Mouse (Mus musculus) liver, postnatal 0 days (tissue): ENCODE measurements around the gene Gm44502. TPM values are rescaled to one million over a fixed set of nuclear protein-coding genes. Genes with fewer than 3 reads are reported as not detected.
A peak's percentile ranks its signal among the peaks of the same experiment; 100 is the strongest.

Experiments
- ATAC-seq: fragments of 200-750 bp; cut with Nextera tagmentation; 2 replicates; pipeline ENCODE4 v1.8.0; 2017; ENCODE audit warnings: mild to moderate bottlenecking, moderate library complexity
- DNase-seq: peaks from one replicate; pipeline ENCODE4 v3.0.0-alpha.2; 2016
- H3K27ac ChIP-seq: fragments of 300-500 bp; sonication (generic); 2 replicates; pipeline ENCODE4 v1.5.1; 2014; ENCODE audit warnings: antibody characterized with exemption, moderate library complexity, mild to moderate bottlenecking, low read depth
- H3K27me3 ChIP-seq: fragments of 300-500 bp; sonication (generic); 2 replicates; pipeline ENCODE4 v1.6.1; 2014; ENCODE audit warnings: low read length, control low read depth, mixed read lengths; ENCODE audit not compliant: insufficient read depth
- H3K36me3 ChIP-seq: fragments of 300-500 bp; sonication (generic); replicated peaks from 2 replicates; pipeline ENCODE4 v1.6.1; 2014; ENCODE audit warnings: mild to moderate bottlenecking, control low read depth, low read length, moderate library complexity, mixed read lengths; ENCODE audit not compliant: insufficient read depth
- H3K4me1 ChIP-seq: fragments of 300-500 bp; sonication (generic); 2 replicates; pipeline ENCODE4 v1.6.1; 2014; ENCODE audit warnings: antibody characterized with exemption, mild to moderate bottlenecking, control low read depth; ENCODE audit not compliant: insufficient read depth
- H3K4me2 ChIP-seq: fragments of 300-500 bp; sonication (generic); 2 replicates; pipeline ENCODE4 v1.6.1; 2014; ENCODE audit warnings: low read depth, mild to moderate bottlenecking, low read length, moderate library complexity, mixed read lengths
- H3K4me3 ChIP-seq: fragments of 300-500 bp; sonication (generic); 2 replicates; pipeline ENCODE4 v1.5.1; 2014; ENCODE audit warnings: low read depth, low read length
- H3K9ac ChIP-seq: fragments of 300-500 bp; sonication (generic); replicated peaks from 2 replicates; pipeline ENCODE4 v1.6.1; 2014; ENCODE audit warnings: mild to moderate bottlenecking, moderate library complexity
- H3K9me3 ChIP-seq: fragments of 300-500 bp; sonication (generic); 2 replicates; pipeline ENCODE4 v1.6.1; 2016; ENCODE audit warnings: mild to moderate bottlenecking, control low read depth, low read length, mixed read lengths
- CTCF ChIP-seq: sonication (generic); IDR thresholded peaks from 2 replicates; pipeline ENCODE4 v1.5.1; 2016; ENCODE audit warnings: antibody characterized with exemption, low read depth
- EP300 ChIP-seq: IDR thresholded peaks from 2 replicates; pipeline ENCODE4 v1.6.1; 2016; ENCODE audit warnings: antibody characterized with exemption, low read depth, mild to moderate bottlenecking
- WGBS: fragments of 180-500 bp; shearing (Covaris S2); extraction: QIAGEN DNeasy Blood & Tissue Kit; methylation state at CpG from one replicate; pipeline ENCODE4 v1.1.7; 2014; ENCODE audit not compliant: insufficient replicate concordance; 5-methylcytosine and 5-hydroxymethylcytosine counted together
- polyA plus RNA-seq: library from polyadenylated mRNA; unstranded; fragments of >200 nt; fragmentation: Nextera tagmentation; extraction: Ambion mirVana; gene quantifications from 2 replicates; pipeline ENCODE4 v1.2.1, GENCODE M21; 2015

Gm44502 gene
- polyA plus RNA-seq, 1 experiment from 2014 or later = not detected

DNA sequence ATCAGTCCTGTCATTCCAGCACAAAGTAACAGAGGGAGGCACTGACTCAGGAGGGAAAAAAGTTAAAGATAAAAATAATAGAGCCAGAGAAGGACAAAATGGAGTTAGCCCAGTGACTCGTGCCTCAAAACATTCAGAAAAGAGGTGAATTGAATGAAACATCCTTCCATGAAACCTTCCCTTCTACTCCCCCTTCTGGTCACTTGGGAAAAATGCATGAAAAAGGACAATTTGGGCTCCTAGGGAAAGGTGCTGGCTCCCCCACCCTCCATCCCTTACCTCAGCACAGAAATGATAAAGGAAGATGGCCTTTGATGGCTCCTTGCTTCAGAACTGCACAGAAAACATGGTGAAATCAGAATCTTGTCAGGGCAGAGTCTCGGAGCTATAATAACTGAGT lies 39.1 kb upstream of the Gm44502 start:
- 33% methylated on average over 2 of the region's 2 CpGs for WGBS
- ATAC-seq (no peak), DNase-seq (no peak)
- no peaks in the 10 kb centered on the region for H3K27me3 ChIP-seq
- H3K4me2 ChIP-seq = no peak overlapping the region
- no peaks in the 10 kb centered on the region for H3K9me3 ChIP-seq
- no peak overlapping the region for H3K4me3 ChIP-seq
- no peak overlapping the region for H3K27ac ChIP-seq
- H3K9ac ChIP-seq = no peak overlapping the region
- H3K4me1 ChIP-seq = no peaks in the 10 kb centered on the region
- peak; percentile 73 for TF ChIP-seq CTCF
- no peak for TF ChIP-seq EP300
- H3K36me3 ChIP-seq = no peaks in the 10 kb centered on the region

DNA sequence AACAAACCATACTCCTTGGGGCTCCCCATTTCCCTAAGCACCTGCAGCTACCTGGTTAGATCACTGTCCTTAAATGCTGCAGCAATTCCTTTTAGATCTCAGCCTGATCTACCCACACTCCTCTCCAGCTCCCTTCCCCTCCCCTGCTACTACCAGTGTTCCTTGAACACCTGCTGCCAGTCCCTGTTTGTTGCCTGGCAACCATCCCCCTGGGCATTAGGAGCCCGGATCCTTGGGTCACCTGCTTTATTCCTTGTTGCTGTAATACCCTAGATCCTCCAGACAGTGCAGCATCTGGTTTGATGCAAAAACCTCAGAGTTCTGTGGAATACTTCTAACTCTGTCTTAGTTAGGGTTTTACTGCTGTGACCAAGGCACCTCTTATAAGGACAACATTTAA lies 35.6 kb upstream of the Gm44502 start:
- no peaks in the 10 kb centered on the region for H3K27me3 ChIP-seq
- no peak for ATAC-seq
- 25% methylated on average over 1 of the region's 1 CpGs for WGBS
- H3K27ac ChIP-seq = no peak overlapping the region
- no peak for DNase-seq
- H3K4me3 ChIP-seq = no peak overlapping the region
- no peak overlapping the region for H3K4me2 ChIP-seq
- H3K9ac ChIP-seq = no peak overlapping the region
- TF ChIP-seq EP300 (no peak), CTCF (no peak)
- H3K4me1 ChIP-seq = no peaks in the 10 kb centered on the region
- no peaks in the 10 kb centered on the region for H3K9me3 ChIP-seq
- no peaks in the 10 kb centered on the region for H3K36me3 ChIP-seq

DNA sequence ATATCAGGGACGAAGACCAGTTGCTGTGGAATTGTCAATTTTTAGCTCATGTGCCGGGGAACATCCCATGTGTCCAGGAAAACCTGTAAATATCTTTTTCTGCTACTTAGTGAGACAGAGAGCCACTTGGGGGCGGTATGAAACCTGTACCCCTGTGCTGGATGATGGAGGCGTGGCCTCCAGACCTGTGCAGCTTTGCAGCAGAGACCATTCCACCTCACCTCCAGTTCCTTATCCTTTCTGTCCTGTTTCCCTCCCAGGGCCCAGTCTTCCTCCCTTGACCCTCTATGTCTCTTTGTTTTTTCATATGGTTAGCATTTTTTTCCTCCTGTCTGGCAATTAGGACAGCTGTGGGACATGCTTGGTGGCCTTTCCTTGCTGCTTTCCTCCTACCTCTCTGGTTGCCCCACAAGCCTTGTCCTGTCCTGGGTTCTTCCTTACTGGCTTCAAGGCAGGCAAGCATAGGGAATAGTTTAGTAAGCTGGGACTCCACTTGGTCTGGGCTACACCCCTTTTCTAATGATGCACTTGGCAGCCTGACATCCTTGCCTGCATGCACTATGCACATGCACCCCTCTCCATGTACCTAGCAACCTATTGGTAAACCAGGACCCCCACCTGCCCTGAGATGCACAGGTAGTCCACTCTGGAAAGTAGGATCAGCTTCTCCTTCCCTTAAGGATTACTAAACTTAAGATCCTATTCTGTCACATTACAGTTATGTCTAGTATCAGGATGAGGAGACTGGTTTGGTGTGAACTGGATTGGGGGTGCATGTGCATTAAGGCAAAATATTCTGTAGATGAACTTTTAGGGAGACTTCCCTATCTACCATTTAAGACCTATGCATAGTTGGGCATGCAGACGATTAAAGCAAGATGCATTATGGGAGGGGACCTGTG lies 34.1 kb upstream of the Gm44502 start:
- H3K4me3 ChIP-seq = no peak overlapping the region
- H3K27me3 ChIP-seq = 0 out of 2 replicates have a peak, but pooled peaks cover 1% of the 10 kb centered on the region
- no peaks in the 10 kb centered on the region for H3K36me3 ChIP-seq
- WGBS = 41% methylated on average over 5 of the region's 5 CpGs
- no peak overlapping the region for H3K9ac ChIP-seq
- H3K9me3 ChIP-seq = no peaks in the 10 kb centered on the region
- TF ChIP-seq EP300 (no peak), CTCF (peak; percentile 40)
- DNase-seq (no peak), ATAC-seq (no peak)
- no peak overlapping the region for H3K27ac ChIP-seq
- no peak overlapping the region for H3K4me2 ChIP-seq
- no peaks in the 10 kb centered on the region for H3K4me1 ChIP-seq

GRCm38 (mm10) chr15:89462176-89462575 lies 32.7 kb upstream of the Gm44502 start:
- H3K27ac ChIP-seq = no peak overlapping the region
- H3K4me2 ChIP-seq = no peak overlapping the region
- TF ChIP-seq CTCF (no peak), EP300 (no peak)
- DNase-seq (no peak), ATAC-seq (no peak)
- no peaks in the 10 kb centered on the region for H3K9me3 ChIP-seq
- no peak overlapping the region for H3K4me3 ChIP-seq
- no peak overlapping the region for H3K9ac ChIP-seq
- no peaks in the 10 kb centered on the region for H3K4me1 ChIP-seq
- no peaks in the 10 kb centered on the region for H3K36me3 ChIP-seq
- H3K27me3 ChIP-seq = 0 out of 2 replicates have a peak, but pooled peaks cover 3% of the 10 kb centered on the region
- WGBS = 68% methylated on average over 7 of the region's 7 CpGs

GRCm38 (mm10) chr15:89461321-89461720 lies 31.8 kb upstream of the Gm44502 start:
- DNase-seq (no peak), ATAC-seq (no peak)
- H3K27ac ChIP-seq = no peak overlapping the region

GRCm38 (mm10) chr15:89460298-89460697 lies 30.8 kb upstream of the Gm44502 start:
- no peak for DNase-seq
- Histone ChIP-seq H3K27ac (no peak overlapping the region), H3K4me2 (no peak overlapping the region), H3K4me1 (no peaks in the 10 kb centered on the region), H3K27me3 (peaks cover 5% of the 10 kb centered on the region; the same call in 1 of the 2 replicates), H3K9me3 (no peaks in the 10 kb centered on the region), H3K36me3 (no peaks in the 10 kb centered on the region), H3K9ac (no peak overlapping the region), H3K4me3 (no peak overlapping the region)
- 68% methylated on average over 10 of the region's 10 CpGs for WGBS
- ATAC-seq = no peak
- no peak for TF ChIP-seq CTCF
- no peak for TF ChIP-seq EP300

More at GRCm38 (mm10) chr15:89461321-89461720, 31.8 kb upstream of the Gm44502 start:
- TF ChIP-seq CTCF = no peak
- TF ChIP-seq EP300 = no peak
- H3K4me2 ChIP-seq = no peak overlapping the region
- no peaks in the 10 kb centered on the region for H3K9me3 ChIP-seq
- H3K4me1 ChIP-seq = no peaks in the 10 kb centered on the region
- WGBS = 76% methylated on average over 15 of the region's 15 CpGs
- 0 out of 2 replicates have a peak, but pooled peaks cover 3% of the 10 kb centered on the region for H3K27me3 ChIP-seq
- H3K4me3 ChIP-seq = no peak overlapping the region
- no peaks in the 10 kb centered on the region for H3K36me3 ChIP-seq
- no peak overlapping the region for H3K9ac ChIP-seq
